Mouse (Mus musculus) thymus, postnatal 4 days (tissue): ENCODE results near the gene Pear1.
A peak's percentile ranks its signal among the peaks of the same experiment; 100 is the strongest.
"Not testable (repeated sequence)": the region's sequence is repeated elsewhere in the genome, so short reads cannot be mapped to it uniquely, and the experiment has no call there.

Source experiments
- DNase-seq: peaks from one replicate; pipeline ENCODE4 v3.0.0; 2021

Gene Pear1

GRCm38 (mm10) chr3:87824206-87824605 is at the start of gene Pear1:
Gene Pear1 (minus strand): TSS chr3:87824306.
- DNase-seq: not testable (repeated sequence)

- not testable (repeated sequence) for DNase-seq
Observed at GRCm38 (mm10) chr3:87864111-87864510, 40.0 kb upstream of the Pear1 start.

- DNase-seq: peak; percentile 72
Observed at GRCm38 (mm10) chr3:87859813-87860212, 35.7 kb upstream of the Pear1 start.

GRCm38 (mm10) chr3:87857666-87858065 is 33.6 kb upstream of the Pear1 start:
- DNase-seq: no peak

GRCm38 (mm10) chr3:87855936-87856335 is 31.8 kb upstream of the Pear1 start:
- DNase-seq: no peak

GRCm38 (mm10) chr3:87854795-87855568 is 30.9 kb upstream of the Pear1 start:
- no peak for DNase-seq

- DNase-seq: no peak
Observed at GRCm38 (mm10) chr3:87849117-87849516, 25.0 kb upstream of the Pear1 start.

- peak; percentile 77 for DNase-seq
Observed at GRCm38 (mm10) chr3:87847680-87848079, 23.6 kb upstream of the Pear1 start.

GRCm38 (mm10) chr3:87846650-87847110 is 22.6 kb upstream of the Pear1 start, which contains the start of gene Sh2d2a:
Gene Sh2d2a (plus strand): TSS chr3:87846755.
- peak; percentile 77 for DNase-seq

- peak; percentile 55 for DNase-seq
Observed at GRCm38 (mm10) chr3:87846186-87846585, 22.1 kb upstream of the Pear1 start.

GRCm38 (mm10) chr3:87844981-87845380 is 20.9 kb upstream of the Pear1 start:
- no peak for DNase-seq

GRCm38 (mm10) chr3:87840858-87841257 is 16.8 kb upstream of the Pear1 start:
- no peak for DNase-seq

GRCm38 (mm10) chr3:87838622-87839021 is 14.5 kb upstream of the Pear1 start:
- peak; percentile 91 for DNase-seq

GRCm38 (mm10) chr3:87833482-87833881 is 9.4 kb upstream of the Pear1 start:
- DNase-seq: peak; percentile 81

- DNase-seq: no peak
Observed at GRCm38 (mm10) chr3:87832109-87832859, 8.2 kb upstream of the Pear1 start.

- peak; percentile 16 for DNase-seq
Observed at GRCm38 (mm10) chr3:87829025-87829424, 4.9 kb upstream of the Pear1 start.

GRCm38 (mm10) chr3:87828435-87828834 is 4.3 kb upstream of the Pear1 start:
- DNase-seq: no peak

GRCm38 (mm10) chr3:87818226-87818625 is 5.9 kb downstream of the Pear1 start:
- no peak for DNase-seq

- peak; percentile 81 for DNase-seq
Observed at GRCm38 (mm10) chr3:87816646-87817093, 7.4 kb downstream of the Pear1 start.

- no peak for DNase-seq
Observed at GRCm38 (mm10) chr3:87816166-87816565, 7.9 kb downstream of the Pear1 start.

GRCm38 (mm10) chr3:87812873-87813272 is 11.2 kb downstream of the Pear1 start:
- DNase-seq: no peak

GRCm38 (mm10) chr3:87812413-87812812 is 11.7 kb downstream of the Pear1 start:
- no peak for DNase-seq

- no peak for DNase-seq
Observed at GRCm38 (mm10) chr3:87811297-87811696, 12.8 kb downstream of the Pear1 start.
